Mouse (Mus musculus) cerebellum, postnatal 36 days (tissue): Measurements from ENCODE around the gene Mapkap1.
A peak's percentile ranks its signal among the peaks of the same experiment; 100 is the strongest.

Experiments
- DNase-seq, 2 experiments: peaks; one replicate each; pipeline ENCODE4 v3.0.0; 2021 to 2022; ENCODE audit warnings: mixed read lengths in 2 of 2

The Mapkap1 gene

DNA sequence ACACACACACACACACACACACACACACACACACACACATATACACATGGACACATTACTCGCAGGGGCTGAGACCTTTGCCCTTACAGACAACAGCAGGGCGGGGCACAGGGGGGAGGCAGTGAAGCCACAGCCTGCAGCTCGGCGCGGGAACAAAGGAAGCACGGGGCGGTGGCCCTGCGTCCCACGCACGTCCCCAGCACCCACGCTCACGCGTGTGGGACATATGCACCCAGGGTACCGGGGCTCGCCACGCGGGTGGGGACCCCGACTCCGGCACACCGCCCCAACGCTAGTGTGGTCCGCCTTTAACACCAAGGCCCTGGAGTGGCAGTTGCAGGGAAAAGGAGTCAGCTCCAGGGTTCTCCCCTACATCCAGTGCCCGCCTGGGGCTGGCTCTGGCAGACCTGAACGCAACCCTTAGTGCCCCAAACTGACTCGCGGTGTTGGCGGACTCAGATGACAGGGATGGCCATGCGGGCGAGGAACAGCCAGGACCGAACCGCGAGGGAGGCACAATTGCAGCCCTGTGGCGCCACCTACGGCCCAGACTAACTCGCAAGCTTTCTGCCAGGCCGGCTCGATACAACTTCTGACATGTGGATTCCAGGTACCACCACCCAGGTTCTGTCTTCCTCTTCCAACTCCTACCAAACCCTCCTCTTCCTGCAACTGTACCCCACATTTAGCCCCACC lies 232.5 kb downstream of the Mapkap1 start:
- peak; percentile 88 to 89 for DNase-seq

DNA sequence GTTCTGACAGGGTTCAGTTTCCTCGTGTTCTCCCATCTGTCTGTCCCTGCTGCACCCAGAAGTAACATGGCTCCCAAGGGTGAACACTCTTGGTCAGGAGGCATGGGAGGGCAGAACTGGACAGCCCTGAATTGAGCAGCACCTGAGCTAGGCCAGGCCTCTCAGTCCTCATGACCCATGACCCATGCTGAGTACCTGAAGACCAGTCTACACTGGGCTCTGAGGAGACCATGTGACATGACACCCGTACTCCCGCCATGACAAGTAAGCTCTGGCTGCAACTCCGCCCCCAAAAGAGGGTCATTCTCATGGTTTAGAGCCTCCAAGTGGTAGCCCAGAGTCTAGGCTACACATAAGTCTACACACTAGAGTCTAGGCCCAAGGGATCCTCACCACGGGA lies 233.2 kb downstream of the Mapkap1 start:
- no peak for DNase-seq

DNA sequence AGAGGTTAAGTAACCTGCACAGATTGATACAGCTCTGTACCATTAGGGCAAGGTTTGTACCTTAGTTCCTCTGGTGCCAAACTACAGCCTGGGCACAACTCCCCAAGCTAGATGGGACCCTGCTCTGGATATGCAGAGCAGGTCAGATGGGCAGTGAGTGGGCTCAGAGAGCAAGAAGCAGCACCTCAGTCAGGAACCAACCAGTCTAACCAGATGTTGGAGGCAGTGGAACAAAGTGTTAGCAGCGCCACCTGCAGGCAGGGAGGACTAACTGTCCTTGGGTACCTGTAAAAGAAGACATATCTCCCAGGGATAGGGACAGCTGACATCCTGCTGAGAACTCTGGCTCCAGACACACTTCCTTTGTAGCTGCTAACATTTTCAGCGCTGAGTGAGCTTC lies 235.8 kb downstream of the Mapkap1 start:
- no peak for DNase-seq

DNA sequence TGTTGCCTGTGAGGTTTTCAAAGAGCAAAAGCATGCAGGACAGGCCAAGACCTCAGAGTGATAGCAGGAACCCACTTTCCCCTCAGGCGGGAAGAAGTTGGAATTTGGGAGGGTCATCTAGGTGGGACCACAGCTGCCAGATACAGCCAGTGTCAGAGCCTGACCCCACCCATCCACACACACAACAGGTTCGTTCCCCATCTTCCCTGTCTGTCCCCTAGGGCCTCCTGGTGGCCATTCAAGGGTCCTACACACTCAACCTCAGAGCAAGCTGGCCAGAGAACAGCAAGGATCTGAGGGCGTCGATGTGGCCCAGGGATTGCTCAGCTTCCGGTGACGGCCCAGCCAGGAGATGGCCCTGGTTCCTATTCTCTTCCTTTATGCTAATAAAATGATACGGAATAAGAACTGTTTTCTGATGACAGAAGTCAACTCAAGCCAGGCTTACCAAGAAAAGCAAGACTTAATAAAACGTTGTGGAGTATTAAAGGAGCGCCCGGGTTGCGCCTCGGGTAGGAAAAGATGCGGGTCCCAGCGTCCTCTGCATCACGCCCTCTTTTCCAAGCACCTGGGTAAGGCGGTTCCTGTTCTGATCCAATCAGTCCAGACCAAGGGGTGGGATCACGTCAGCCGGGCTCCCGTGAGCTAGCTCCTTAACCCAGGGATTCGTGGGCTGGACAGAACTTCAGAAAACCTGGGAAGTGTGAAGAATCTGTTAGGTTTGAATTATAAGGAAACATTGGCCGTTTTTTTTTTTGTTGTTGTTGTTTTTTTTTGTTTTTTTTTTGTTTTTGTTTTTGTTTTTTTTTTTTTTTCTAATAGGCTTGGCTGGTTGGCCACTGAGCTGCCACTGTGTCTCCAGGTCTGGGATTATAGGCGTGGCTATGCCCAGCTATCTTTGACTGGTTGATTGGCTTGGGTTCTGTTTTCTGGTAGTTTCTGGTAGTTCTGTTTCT lies 238.3 kb downstream of the Mapkap1 start:
- no peak for DNase-seq

DNA sequence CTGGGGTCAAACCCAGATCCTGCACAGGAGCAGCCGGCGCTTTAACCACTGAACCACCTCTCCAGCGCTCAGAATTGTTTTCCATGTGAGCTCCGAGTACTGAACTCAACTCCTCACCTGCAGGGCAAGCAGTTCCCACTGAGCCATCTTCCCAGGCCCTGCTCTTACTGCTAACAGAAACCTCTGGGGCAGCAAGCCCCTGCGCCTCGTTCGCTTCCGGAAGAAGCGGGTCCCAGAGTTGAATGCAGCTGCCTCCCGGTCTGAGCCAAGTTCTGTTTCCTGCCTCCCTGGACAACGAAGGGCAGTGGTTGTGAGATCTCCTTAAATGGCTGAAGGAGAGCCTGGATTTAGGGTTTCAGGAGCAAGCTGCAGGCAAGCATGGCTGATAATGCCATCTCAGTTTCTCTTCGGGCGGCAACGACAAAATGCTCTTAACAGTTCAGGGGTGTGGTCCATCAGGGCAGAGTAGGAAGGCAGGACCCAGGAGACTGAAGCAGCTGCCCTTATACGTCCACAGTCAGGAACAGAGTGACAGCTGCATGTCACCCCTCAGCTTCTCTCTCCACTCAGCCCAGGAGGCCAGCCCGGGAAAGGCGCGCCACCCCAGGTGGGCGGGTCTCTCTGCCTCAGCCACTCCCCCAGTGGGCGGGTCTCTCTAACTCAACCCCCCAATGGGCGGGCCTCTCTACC lies 239.4 kb downstream of the Mapkap1 start:
- peak in 1 of 2 experiments; percentile 38 for DNase-seq

DNA sequence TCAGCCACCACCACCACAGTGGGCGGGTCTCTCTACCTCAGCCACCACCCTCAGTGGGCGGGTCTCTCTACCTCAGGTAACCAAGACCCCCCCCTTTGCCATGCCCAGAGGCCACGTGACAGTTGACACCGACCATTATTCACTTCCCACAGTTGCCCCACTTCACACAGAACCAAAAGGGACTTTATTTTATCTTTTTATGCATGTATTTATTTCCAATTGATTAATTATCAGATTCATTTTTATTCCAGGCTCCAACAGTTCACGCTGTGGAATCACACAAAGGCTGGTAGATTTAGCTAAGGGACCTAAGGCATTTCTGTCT lies 239.9 kb downstream of the Mapkap1 start:
- DNase-seq: no peak

DNA sequence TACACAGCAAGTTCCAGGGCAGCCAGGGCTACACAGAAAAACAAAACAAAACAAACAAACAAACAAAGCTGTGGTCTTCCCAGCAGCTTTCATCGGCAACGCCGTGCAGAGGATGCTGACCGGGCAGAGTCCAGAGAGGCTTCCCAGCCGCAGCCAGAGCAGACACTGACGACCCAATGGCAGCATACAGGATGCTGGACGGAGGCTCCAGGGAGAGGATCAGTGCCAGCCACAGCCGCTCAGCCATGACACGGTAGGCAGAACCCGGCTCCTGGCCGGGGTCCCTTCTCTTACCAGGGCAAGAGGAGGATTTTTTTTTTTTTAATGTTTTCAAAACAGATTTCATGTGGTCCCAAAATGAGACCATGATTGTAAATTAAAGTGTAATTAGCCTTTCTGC lies 240.8 kb downstream of the Mapkap1 start:
- DNase-seq: no peak

DNA sequence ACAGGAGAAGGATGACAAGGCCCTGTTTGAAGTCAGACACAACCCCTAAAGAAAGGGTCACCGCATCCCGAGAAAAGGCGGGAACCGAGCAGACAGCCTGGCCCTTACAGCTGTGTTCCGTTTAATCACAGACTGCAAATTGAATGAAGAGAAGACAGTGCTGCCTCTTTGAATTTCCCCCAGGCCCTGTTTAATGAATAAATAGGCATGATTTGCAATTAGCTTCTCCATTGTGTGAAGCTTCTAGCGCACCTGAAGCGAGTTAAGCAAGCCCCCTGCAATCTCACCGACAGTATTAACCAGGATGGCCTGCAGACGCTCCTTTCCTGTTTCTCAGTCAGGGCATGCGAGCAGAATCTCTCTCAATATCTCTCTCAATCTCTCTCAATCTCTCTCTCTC lies 261.2 kb downstream of the Mapkap1 start:
- no peak for DNase-seq

DNA sequence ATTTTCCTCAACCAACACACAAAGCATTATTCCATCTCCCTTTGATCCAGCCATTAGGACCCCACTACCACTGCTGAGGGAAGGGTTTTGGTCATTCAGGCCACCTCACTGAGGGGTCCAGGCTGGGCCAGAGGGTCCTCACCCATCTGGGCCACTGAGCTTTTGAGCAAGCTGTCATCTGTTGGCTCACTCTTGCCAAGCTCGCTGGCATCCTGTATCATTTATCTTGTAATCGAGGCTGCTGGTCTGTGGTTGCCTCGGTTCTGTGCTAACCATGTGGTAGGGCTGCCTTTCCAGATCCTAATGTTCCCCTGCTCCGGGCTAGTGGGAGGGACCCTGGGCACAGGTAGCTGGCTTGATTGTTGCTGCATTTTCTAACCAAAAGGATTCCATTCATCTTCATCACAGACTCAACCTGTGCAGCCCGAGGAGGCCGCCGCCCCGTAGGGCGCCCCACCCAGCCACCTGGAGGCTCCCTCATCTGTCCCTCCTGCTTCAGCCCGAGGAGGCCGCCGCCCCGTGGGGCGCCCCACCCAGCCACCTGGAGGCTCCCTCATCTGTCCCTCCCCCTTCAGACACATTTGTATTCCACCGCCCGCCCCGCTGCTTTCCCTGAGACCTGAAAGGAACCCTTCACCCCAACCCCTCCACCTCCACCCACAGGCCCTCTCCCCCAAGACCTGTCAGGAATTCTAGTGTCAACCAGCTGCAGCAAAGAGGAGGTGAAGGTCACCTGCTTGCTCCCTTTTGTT lies 262.0 kb downstream of the Mapkap1 start:
- no peak for DNase-seq

DNA sequence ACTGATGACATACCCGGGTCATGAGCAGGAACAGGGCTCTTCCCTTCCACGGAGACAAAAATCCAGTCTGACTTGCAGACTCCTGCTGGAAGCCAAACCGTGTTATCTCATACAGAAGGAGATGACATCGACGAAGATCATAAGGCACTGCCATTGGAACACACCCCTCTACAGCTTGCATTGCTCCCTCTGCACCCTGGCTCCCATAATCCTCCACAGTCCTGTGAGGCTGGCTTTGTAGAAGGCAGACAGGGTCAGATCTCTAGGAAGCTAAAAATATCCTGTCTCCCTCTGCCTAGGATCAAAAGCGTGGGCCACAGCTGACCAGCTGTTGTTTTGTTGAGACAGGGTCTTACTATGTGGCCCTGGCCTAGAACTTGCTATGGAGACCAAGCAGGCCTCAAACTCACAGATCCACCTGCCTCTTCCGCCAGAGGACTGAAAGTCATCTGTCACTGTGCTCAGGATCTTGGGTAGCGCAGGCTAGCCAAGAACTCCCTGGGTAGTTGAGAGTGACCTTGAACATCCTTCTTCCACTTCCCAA lies 262.7 kb downstream of the Mapkap1 start:
- no peak for DNase-seq

DNA sequence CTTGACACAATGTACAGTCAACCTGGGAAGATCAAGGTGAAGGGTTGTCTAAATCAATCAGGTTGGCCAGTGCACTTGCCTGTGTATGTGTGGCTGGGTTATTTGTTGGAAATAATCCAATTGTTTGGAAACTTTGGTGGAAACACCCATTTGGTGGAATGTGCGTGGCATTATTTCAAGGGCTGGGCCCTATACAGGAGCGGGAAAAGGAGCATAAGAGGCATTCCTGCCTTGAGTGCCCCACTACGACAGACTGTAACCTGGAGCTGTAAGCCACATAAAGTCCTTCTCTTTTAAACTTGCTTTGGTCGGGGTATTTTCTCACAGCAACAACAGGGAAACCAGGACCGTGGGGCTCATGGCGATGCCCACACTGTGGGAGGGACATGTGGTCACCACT lies 263.9 kb downstream of the Mapkap1 start:
- DNase-seq: no peak

DNA sequence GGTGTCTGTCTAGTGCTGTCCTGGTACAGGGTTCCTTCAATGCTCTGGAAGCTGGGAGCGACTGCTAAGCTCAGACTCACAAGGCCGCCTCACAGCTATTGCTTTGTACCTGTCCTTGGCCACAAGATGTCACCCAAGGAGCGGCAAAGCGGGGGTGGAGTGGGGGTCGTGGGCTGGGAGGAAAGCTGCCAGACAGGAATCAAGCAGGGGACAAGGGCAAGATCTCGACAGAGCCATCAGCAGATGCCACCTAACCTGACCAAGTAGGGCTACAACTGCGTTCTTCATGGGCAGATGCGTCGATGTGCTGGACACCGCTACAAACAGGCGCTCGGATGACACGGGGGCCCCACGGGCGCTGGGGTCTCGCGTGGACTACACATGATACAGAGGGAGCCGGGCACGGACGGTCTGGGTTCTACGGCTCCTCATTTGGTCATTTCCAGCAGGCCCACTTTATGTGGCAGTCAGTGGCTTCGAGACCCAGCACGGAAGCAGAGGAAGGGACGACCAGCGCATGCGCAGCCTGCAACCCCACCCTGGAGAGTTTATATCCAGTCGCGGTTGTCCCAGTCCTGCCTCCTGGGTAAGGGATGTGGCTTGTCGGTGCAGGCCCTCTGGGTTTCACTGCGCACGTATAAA lies 264.9 kb downstream of the Mapkap1 start:
- peak; percentile 55 to 56 for DNase-seq

DNA sequence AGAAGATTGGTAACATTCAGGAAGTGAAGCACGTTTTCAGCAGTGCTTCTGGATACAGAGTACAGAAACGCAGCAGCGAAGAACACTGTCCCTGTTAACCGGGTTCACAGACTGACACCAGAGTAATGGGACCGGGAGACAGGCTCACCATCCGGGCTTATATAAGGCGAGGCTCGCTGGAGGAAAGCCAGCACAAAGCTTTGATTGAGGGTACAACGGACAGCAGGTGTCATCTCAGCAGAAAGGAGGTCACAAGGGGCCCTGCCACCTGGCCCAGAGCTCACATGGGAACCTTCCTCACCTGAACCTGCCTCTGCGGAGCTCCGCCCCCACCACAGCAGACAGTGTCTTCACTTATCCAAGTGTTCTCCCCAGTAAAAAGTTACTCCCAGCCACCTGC lies 267.3 kb downstream of the Mapkap1 start:
- DNase-seq: peak; percentile 68 to 72
